Mouse (Mus musculus): ENCODE results near the gene Olfr1356.
"Not testable (repeated sequence)": the region's sequence is repeated elsewhere in the genome, so short reads cannot be mapped to it uniquely, and the experiment has no call there.

Gene Olfr1356

DNA sequence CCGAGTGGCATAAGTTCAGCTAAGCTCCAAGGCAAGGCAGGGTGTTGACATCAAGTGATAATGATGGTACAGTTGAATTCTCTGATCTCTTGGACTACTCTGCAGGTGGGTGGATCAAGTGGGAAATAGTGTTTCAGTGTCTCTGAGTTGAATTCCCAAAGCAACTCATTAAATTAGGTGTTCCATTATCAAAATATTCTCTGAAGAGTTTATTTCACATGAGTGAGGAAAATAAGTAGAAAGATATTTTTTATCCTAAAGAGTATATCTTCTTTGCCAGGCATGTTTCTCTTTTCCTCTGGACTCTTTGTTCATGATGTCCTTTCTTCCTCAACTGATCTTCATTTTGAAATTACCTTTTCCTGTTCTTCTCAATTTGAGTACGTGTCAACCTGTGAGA lies at the start of gene Olfr1356:
Olfr1356 (minus strand) TSS at position 101 of the 400 bp plus-strand sequence.
- DNase-seq (ENCODE audit: low spot score in 2 of 2), result no peak

DNA sequence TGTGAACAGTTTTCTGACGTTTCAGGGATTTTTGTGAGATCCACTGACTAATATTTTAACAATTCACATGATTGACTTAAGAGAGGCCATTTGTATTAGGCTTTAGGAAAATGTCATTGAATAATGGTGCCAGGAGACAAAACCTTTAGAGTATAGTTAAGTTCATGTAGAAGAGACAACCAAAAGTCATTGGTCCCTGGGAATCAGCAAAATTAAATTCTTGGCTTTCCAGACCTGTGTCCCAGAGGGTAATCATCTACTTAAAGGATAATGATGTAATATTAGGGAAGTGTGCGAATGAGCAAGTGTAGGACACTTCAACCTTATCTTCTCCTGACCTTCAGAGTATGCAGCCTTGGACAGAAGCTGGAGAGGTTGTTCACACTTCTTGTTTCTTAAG lies 23.3 kb upstream of the Olfr1356 start, which contains the start of gene Olfr1355:
Olfr1355 (plus strand) TSS at position 301 of the 400 bp plus-strand sequence.
- DNase-seq (ENCODE audit: low spot score in 2 of 2), result no peak

DNA sequence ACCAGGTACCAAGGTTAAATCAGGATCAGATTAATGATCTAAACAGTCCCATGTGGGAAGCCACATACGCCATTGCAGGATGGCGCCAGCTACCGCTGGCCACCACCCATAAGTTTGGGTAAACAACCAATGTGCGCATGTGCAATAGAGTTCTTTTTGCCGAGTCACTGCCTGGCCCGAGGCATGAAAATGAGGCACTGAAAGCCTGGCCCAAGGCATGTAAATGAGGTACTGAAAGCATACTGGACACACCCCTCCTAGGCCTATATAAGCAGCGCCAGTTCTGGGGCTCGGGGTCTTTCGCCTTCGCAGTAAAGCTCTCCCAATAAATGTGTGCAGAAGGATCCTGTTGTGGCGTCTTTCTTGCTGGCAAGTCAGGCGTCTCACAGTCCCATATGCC lies 11.5 kb downstream of the Olfr1356 start:
- not testable (repeated sequence) for DNase-seq (ENCODE audit: low spot score in 2 of 2)

DNA sequence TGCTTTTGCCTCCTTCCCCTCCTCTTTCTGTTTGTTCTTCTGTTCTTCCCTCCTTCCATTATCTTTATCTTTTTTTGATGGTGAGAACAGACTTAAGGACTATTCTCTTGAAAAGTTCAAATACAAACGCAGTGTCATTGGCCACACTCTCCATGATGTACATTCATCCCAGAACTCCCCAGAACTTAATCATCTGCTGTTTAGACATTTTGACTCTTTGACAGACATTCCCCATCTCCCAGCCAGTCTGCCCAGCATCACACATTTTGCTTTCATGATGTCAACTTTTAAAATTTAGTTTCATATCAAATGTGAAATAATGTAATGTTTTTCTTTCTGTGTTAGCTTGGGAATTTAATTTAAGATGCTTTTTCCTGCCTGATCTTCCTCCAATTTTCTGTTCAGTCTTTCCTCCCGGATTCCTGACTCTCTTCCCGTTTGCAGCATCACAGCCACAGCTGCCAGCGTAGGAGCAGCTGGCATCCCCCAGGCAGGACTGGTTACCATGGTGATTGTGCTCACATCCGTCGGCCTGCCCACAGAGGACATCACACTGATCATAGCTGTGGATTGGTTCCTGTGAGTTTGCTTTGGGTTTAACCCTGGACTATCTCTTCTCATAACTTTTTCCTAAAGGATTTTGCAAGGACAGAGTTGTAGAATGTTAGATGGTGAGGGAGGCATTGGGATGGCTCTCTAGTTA lies 39.5 kb downstream of the Olfr1356 start:
- peak; percentile 48 to 55 for DNase-seq (ENCODE audit: low spot score in 2 of 2)

DNA sequence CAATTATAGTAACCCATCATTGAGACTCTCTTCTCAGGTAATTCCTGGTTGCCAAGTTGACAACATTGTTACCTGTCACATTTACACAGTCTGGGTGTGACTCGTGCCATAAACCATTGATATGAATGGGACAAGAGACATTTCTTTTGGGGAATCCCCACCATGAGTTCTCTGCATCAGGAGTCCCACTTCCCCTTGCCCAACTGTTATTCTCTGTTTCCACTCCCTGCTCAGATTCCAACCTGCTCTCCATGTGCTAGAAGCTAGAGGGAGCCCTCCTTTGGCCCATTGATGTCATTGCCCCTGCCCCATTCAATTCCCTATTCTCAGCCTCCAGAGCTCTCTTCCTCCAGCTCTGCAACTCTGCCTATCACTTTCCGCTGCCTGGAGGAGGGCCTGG lies 50.5 kb downstream of the Olfr1356 start:
- DNase-seq (ENCODE audit: low spot score in 2 of 2), result no peak

Measured in frontal cortex, postnatal 14 days (tissue).